Mouse (Mus musculus) heart, embryonic 11.5 days (tissue): ENCODE results near the gene Hck. TPM values are rescaled to one million over a fixed set of nuclear protein-coding genes. Genes with fewer than 3 reads are reported as not detected.

ENCODE experiments used
- ATAC-seq: fragments of 200-750 bp; cut with Nextera tagmentation; replicated peaks from 2 replicates; pipeline ENCODE4 v1.8.0; 2017; ENCODE audit warnings: moderate library complexity; ENCODE audit not compliant: insufficient number of reproducible peaks, low FRiP score, low TSS enrichment
- H3K27ac ChIP-seq: fragments of 300-500 bp; sonication (generic); 2 replicates; pipeline ENCODE4 v1.5.1; 2014; ENCODE audit warnings: mild to moderate bottlenecking, low read depth, low read length
- H3K27me3 ChIP-seq: fragments of 300-500 bp; sonication (generic); 2 replicates; pipeline ENCODE4 v1.6.1; 2014; ENCODE audit warnings: mild to moderate bottlenecking, low read length, mixed read lengths; ENCODE audit not compliant: control insufficient read depth, insufficient read depth
- H3K36me3 ChIP-seq: fragments of 300-500 bp; sonication (generic); 2 replicates; pipeline ENCODE4 v1.6.1; 2014; ENCODE audit warnings: mild to moderate bottlenecking, low read length, moderate library complexity, mixed read lengths; ENCODE audit not compliant: control insufficient read depth, insufficient read depth
- H3K4me1 ChIP-seq: fragments of 300-500 bp; sonication (generic); 2 replicates; pipeline ENCODE4 v1.6.1; 2014; ENCODE audit warnings: low read length; ENCODE audit not compliant: control insufficient read depth, insufficient read depth
- H3K4me2 ChIP-seq: fragments of 300-500 bp; sonication (generic); 2 replicates; pipeline ENCODE4 v1.6.1; 2014; ENCODE audit warnings: mild to moderate bottlenecking, moderate library complexity
- H3K4me3 ChIP-seq: fragments of 300-500 bp; sonication (generic); 2 replicates; pipeline ENCODE4 v1.5.1; 2014; ENCODE audit warnings: low read depth, low read length
- H3K9ac ChIP-seq: fragments of 300-500 bp; sonication (generic); 2 replicates; pipeline ENCODE4 v1.6.1; 2014; ENCODE audit warnings: mild to moderate bottlenecking, low read depth, low read length, moderate library complexity
- H3K9me3 ChIP-seq: fragments of 300-500 bp; sonication (generic); replicated peaks from 2 replicates; pipeline ENCODE4 v1.6.1; 2016; ENCODE audit warnings: low read length; ENCODE audit not compliant: control insufficient read depth
- WGBS: fragments of 180-500 bp; shearing (Covaris S2); extraction: QIAGEN DNeasy Blood & Tissue Kit; methylation state at CpG from one replicate; pipeline ENCODE4 v1.1.7; 2014; ENCODE audit not compliant: insufficient replicate concordance; 5-methylcytosine and 5-hydroxymethylcytosine counted together
- polyA plus RNA-seq: library from polyadenylated mRNA; unstranded; fragments of >200 nt; fragmentation: Nextera tagmentation; extraction: Ambion mirVana; gene quantifications from 2 replicates; pipeline ENCODE4 v1.2.1, GENCODE M21; 2014

Hck gene
- polyA plus RNA-seq, 1 experiment from 2014 or later, result 1.6 TPM

- Histone ChIP-seq H3K9me3 (no peaks in the 10 kb centered on the region), H3K4me3 (peak overlapping the region; percentile 38), H3K27ac (no peak overlapping the region), H3K4me2 (peak overlapping the region; percentile 63), H3K9ac (peak overlapping the region; percentile 54; the same call in 1 of the 2 replicates), H3K4me1 (peaks cover 8% of the 10 kb centered on the region), H3K27me3 (peaks cover 62% of the 10 kb centered on the region), H3K36me3 (no peaks in the 10 kb centered on the region)
- ATAC-seq, result no peak
- 8% methylated on average over 62 of the region's 67 CpGs for WGBS
Measured at GRCm38 (mm10) chr2:153071491-153072184, 36.6 kb upstream of the Hck start.

DNA sequence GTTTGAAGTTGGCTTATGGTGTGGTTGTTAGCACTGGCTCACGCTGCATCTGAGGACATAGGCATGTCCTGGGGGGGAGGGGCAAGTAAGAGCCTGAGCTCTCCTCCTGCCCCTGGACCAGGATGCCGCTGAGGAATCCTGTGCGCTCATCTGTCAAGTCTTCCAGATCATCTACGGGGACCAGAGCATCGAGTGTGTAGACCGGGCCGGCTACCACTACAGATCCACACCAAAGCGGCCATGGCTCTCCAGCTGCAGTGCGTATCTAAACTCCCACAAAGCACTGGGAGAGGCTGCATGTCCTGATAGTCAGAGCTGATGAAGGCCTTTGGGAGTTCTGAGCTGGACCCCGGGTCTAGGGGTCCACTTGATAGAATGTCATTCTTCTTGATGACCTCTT lies 33.6 kb upstream of the Hck start:
- WGBS, result 72% methylated on average over 10 of the region's 10 CpGs
- H3K27me3 ChIP-seq, result peaks cover 46% of the 10 kb centered on the region

GRCm38 (mm10) chr2:153075961-153076360 lies 32.3 kb upstream of the Hck start:
- H3K9ac ChIP-seq, result no peak overlapping the region
- peaks cover 37% of the 10 kb centered on the region for H3K27me3 ChIP-seq
- no peak for ATAC-seq
- H3K9me3 ChIP-seq, result no peaks in the 10 kb centered on the region
- H3K27ac ChIP-seq, result no peak overlapping the region
- no peak overlapping the region for H3K4me2 ChIP-seq
- no peak overlapping the region for H3K4me3 ChIP-seq
- 60% methylated on average over 2 of the region's 2 CpGs for WGBS
- H3K4me1 ChIP-seq, result peaks cover 8% of the 10 kb centered on the region
- no peaks in the 10 kb centered on the region for H3K36me3 ChIP-seq

More for the DNA sequence above, 33.6 kb upstream of the Hck start:
- no peak overlapping the region for H3K4me3 ChIP-seq
- no peak for ATAC-seq
- H3K4me1 ChIP-seq, result peaks cover 8% of the 10 kb centered on the region
- H3K9me3 ChIP-seq, result no peaks in the 10 kb centered on the region
- no peak overlapping the region for H3K4me2 ChIP-seq
- no peaks in the 10 kb centered on the region for H3K36me3 ChIP-seq
- H3K9ac ChIP-seq, result no peak overlapping the region
- H3K27ac ChIP-seq, result no peak overlapping the region

GRCm38 (mm10) chr2:153080841-153081523 lies 27.3 kb upstream of the Hck start:
- Histone ChIP-seq H3K27ac (no peak overlapping the region), H3K27me3 (peaks cover 4% of the 10 kb centered on the region; the same call in 1 of the 2 replicates), H3K4me3 (no peak overlapping the region), H3K4me2 (no peak overlapping the region), H3K9ac (no peak overlapping the region), H3K36me3 (no peaks in the 10 kb centered on the region), H3K4me1 (no peaks in the 10 kb centered on the region), H3K9me3 (no peaks in the 10 kb centered on the region)
- no peak for ATAC-seq
- 34% methylated on average over 32 of the region's 32 CpGs for WGBS

- H3K27ac ChIP-seq, result no peak overlapping the region
- H3K4me2 ChIP-seq, result no peak overlapping the region
- H3K36me3 ChIP-seq, result no peaks in the 10 kb centered on the region
- H3K4me1 ChIP-seq, result no peaks in the 10 kb centered on the region
- no peak for ATAC-seq
- H3K27me3 ChIP-seq, result peaks cover 4% of the 10 kb centered on the region; the same call in 1 of the 2 replicates
- 76% methylated on average over 6 of the region's 6 CpGs for WGBS
- no peak overlapping the region for H3K4me3 ChIP-seq
- H3K9ac ChIP-seq, result no peak overlapping the region
- H3K9me3 ChIP-seq, result no peaks in the 10 kb centered on the region
Measured at GRCm38 (mm10) chr2:153081866-153082265, 26.4 kb upstream of the Hck start.

DNA sequence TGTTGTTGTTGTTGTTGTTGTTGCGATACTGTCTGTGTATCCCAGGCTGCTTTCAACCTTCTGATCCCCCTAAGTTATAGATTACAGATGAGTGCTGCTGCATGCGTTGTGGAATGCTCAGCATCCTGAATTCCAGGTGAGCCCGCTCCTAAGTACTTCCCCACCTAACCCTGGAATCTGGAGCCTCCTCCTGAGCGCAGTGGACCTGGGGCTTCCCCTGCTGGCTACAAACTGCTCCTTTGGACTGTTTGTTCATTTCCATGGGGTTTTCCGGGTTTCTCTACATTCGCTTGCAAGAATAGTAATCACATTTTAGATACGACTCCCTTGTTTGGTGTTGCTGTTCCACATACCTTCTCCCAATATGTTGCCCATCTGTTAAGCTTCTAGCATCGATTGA lies 25.0 kb upstream of the Hck start:
- Histone ChIP-seq H3K27ac (no peak overlapping the region), H3K9me3 (no peaks in the 10 kb centered on the region), H3K27me3 (peaks cover 4% of the 10 kb centered on the region; the same call in 1 of the 2 replicates), H3K4me2 (no peak overlapping the region), H3K4me3 (no peak overlapping the region), H3K9ac (no peak overlapping the region), H3K4me1 (no peaks in the 10 kb centered on the region), H3K36me3 (no peaks in the 10 kb centered on the region)
- ATAC-seq, result no peak
- WGBS, result 77% methylated on average over 8 of the region's 8 CpGs

GRCm38 (mm10) chr2:153083824-153084223 lies 24.4 kb upstream of the Hck start:
- WGBS, result 77% methylated on average over 4 of the region's 4 CpGs
- no peak for ATAC-seq

GRCm38 (mm10) chr2:153084261-153084976 lies 23.8 kb upstream of the Hck start:
- H3K27ac ChIP-seq, result no peak overlapping the region

More at GRCm38 (mm10) chr2:153083824-153084223, 24.4 kb upstream of the Hck start:
- H3K9ac ChIP-seq, result no peak overlapping the region
- no peaks in the 10 kb centered on the region for H3K36me3 ChIP-seq
- H3K27ac ChIP-seq, result no peak overlapping the region
- H3K27me3 ChIP-seq, result peaks cover 4% of the 10 kb centered on the region; the same call in 1 of the 2 replicates
- H3K4me3 ChIP-seq, result no peak overlapping the region
- no peak overlapping the region for H3K4me2 ChIP-seq
- no peaks in the 10 kb centered on the region for H3K4me1 ChIP-seq
- H3K9me3 ChIP-seq, result no peaks in the 10 kb centered on the region

More at GRCm38 (mm10) chr2:153084261-153084976, 23.8 kb upstream of the Hck start:
- WGBS, result 52% methylated on average over 7 of the region's 7 CpGs
- no peak for ATAC-seq
- Histone ChIP-seq H3K9me3 (no peaks in the 10 kb centered on the region), H3K4me2 (no peak overlapping the region), H3K4me3 (no peak overlapping the region), H3K4me1 (no peaks in the 10 kb centered on the region), H3K36me3 (no peaks in the 10 kb centered on the region), H3K9ac (no peak overlapping the region), H3K27me3 (peaks cover 4% of the 10 kb centered on the region; the same call in 1 of the 2 replicates)
